Mouse (Mus musculus): ENCODE measurements around the gene Iqgap2. TPM values are rescaled to one million over a fixed set of nuclear protein-coding genes. Genes with fewer than 3 reads are reported as not detected.

Gene Iqgap2
- total RNA-seq, 2 experiments from 2014 or later: 91.9 to 143 TPM

- 0 out of 2 replicates have a peak, but pooled peaks have one; percentile 5 for ATAC-seq (replicated peaks; ENCODE audit: poor library complexity, severe bottlenecking)
These were observed 3.6 kb downstream of the Iqgap2 start for GRCm38 (mm10) chr13:95888170-95888569.

- no peak for ATAC-seq (replicated peaks; ENCODE audit: poor library complexity, severe bottlenecking)
These were observed 4.3 kb downstream of the Iqgap2 start for GRCm38 (mm10) chr13:95887375-95887774.

- no peak for ATAC-seq (replicated peaks; ENCODE audit: poor library complexity, severe bottlenecking)
These were observed 7.3 kb downstream of the Iqgap2 start for GRCm38 (mm10) chr13:95884455-95884854.

- no peak for ATAC-seq (replicated peaks; ENCODE audit: poor library complexity, severe bottlenecking)
These were observed 9.7 kb downstream of the Iqgap2 start for GRCm38 (mm10) chr13:95882001-95882400.

GRCm38 (mm10) chr13:95881427-95881826 is 10.3 kb downstream of the Iqgap2 start:
- ATAC-seq (replicated peaks; ENCODE audit: poor library complexity, severe bottlenecking): peak; percentile 35; the same call in 1 of the 2 replicates

GRCm38 (mm10) chr13:95880633-95881032 is 11.1 kb downstream of the Iqgap2 start:
- ATAC-seq (replicated peaks; ENCODE audit: poor library complexity, severe bottlenecking): no peak

GRCm38 (mm10) chr13:95871993-95872392 is 19.7 kb downstream of the Iqgap2 start:
- no peak for ATAC-seq (replicated peaks; ENCODE audit: poor library complexity, severe bottlenecking)

- ATAC-seq (replicated peaks; ENCODE audit: poor library complexity, severe bottlenecking): peak; percentile 53
These were observed 21.1 kb downstream of the Iqgap2 start for GRCm38 (mm10) chr13:95870626-95871025.

- ATAC-seq (replicated peaks; ENCODE audit: poor library complexity, severe bottlenecking): peak; percentile 95
These were observed 22.7 kb downstream of the Iqgap2 start for GRCm38 (mm10) chr13:95868896-95869540.

GRCm38 (mm10) chr13:95862201-95862600 is 29.5 kb downstream of the Iqgap2 start:
- ATAC-seq (replicated peaks; ENCODE audit: poor library complexity, severe bottlenecking): no peak

GRCm38 (mm10) chr13:95859271-95859670 is 32.5 kb downstream of the Iqgap2 start:
- ATAC-seq (replicated peaks; ENCODE audit: poor library complexity, severe bottlenecking): no peak

GRCm38 (mm10) chr13:95858866-95859265 is 32.9 kb downstream of the Iqgap2 start:
- no peak for ATAC-seq (replicated peaks; ENCODE audit: poor library complexity, severe bottlenecking)

GRCm38 (mm10) chr13:95855537-95855936 is 36.2 kb downstream of the Iqgap2 start:
- no peak for ATAC-seq (replicated peaks; ENCODE audit: poor library complexity, severe bottlenecking)

GRCm38 (mm10) chr13:95851611-95852010 is 40.1 kb downstream of the Iqgap2 start:
- ATAC-seq (replicated peaks; ENCODE audit: poor library complexity, severe bottlenecking): no peak

- ATAC-seq (replicated peaks; ENCODE audit: poor library complexity, severe bottlenecking): no peak
These were observed 41.3 kb downstream of the Iqgap2 start for GRCm38 (mm10) chr13:95850451-95850850.

- ATAC-seq (replicated peaks; ENCODE audit: poor library complexity, severe bottlenecking): peak; percentile 79
These were observed 42.2 kb downstream of the Iqgap2 start for GRCm38 (mm10) chr13:95849501-95850007.

GRCm38 (mm10) chr13:95846364-95846763 is 45.4 kb downstream of the Iqgap2 start:
- no peak for ATAC-seq (replicated peaks; ENCODE audit: poor library complexity, severe bottlenecking)

- ATAC-seq (replicated peaks; ENCODE audit: poor library complexity, severe bottlenecking): peak; percentile 66
These were observed 46.8 kb downstream of the Iqgap2 start for GRCm38 (mm10) chr13:95844950-95845349.

GRCm38 (mm10) chr13:95843411-95844026 is 48.2 kb downstream of the Iqgap2 start:
- no peak for ATAC-seq (replicated peaks; ENCODE audit: poor library complexity, severe bottlenecking)

- ATAC-seq (replicated peaks; ENCODE audit: poor library complexity, severe bottlenecking): no peak
These were observed 48.9 kb downstream of the Iqgap2 start for GRCm38 (mm10) chr13:95842803-95843202.

GRCm38 (mm10) chr13:95841946-95842345 is 49.8 kb downstream of the Iqgap2 start:
- ATAC-seq (replicated peaks; ENCODE audit: poor library complexity, severe bottlenecking): peak; percentile 65

- ATAC-seq (replicated peaks; ENCODE audit: poor library complexity, severe bottlenecking): no peak
These were observed 54.8 kb downstream of the Iqgap2 start for GRCm38 (mm10) chr13:95836944-95837343.

Measured in granulocyte monocyte progenitor cell, adult 5-6 weeks (primary cell).